8 mouse cellular contexts compared by ENCODE assay signal in the genomic region with DNA sequence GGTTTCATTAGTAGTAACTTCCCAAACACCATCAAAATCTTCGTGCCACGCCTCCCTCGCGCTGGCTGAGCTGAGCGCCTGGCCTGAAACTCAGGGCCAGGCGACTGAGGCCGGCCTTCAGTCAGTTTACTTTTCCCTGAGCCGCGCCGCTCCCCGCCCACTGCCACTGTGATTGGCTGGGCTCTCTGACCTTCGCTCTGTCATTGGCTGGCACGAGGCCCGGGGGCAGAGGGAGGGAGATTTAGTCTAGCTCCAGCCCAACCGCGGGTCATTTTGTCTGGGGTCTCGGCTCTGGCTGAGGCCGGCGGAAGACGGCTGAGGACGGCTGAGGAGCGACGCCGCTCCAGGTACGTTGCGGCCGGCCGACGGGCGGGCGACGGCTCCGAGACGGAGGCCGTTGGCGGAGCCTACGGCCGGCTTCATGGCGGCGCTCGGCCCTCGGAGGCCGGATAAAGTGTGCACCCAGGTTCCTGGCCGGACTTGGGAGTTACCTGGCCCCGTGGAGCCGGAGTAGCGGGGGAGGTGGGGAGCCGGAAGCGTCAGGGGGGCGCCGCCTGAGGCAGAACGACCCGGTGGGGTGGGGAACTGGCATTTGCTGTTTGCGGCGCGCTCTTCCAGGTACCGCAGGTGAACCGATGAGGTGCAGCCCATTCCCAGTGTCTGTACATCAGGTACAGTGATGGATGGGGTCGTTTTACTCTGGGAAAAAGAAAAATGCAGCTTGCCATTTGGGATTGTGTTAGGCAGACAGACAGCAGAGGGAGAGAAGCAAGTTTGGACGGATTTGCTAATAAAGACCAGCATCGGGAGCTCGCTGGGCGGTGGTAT. TPM values are rescaled to one million over a fixed set of nuclear protein-coding genes. Genes with fewer than 3 reads are reported as not detected.
A peak's percentile ranks its signal among the peaks of the same experiment; 100 is the strongest.
DNase-seq lines count a peak whose midpoint lies in the region; ATAC-seq and TF ChIP-seq lines count a peak whose summit lies in the region.

A gene (plus strand): TSS at position 34 of the 828 bp plus-strand sequence.

- DNase-seq in CD4-positive helper T cell, adult 2 months (ENCODE audit: low read depth, low spot score) = peak; percentile 11
- peak; percentile 62 for DNase-seq in c-Kit-positive CD71-positive TER-119-positive erythroid progenitor cells, embryonic 14.5 days (ENCODE audit: low spot score)
- peak; percentile 94 for DNase-seq in kidney, postnatal 0 days (ENCODE audit: low spot score)

- peak within 1 kb of the TSS; percentile 100 for H3K4me2 ChIP-seq in forebrain, embryonic 12.5 days
- peak within 1 kb of the TSS; percentile 100 for H3K4me2 ChIP-seq in heart, embryonic 14.5 days (ENCODE audit: low read length)
- peak within 1 kb of the TSS; percentile 98 for H3K4me2 ChIP-seq in kidney, postnatal 0 days (ENCODE audit: low read length)
- H3K4me2 ChIP-seq in limb, embryonic 15.5 days = peak within 1 kb of the TSS; percentile 98
- H3K4me2 ChIP-seq in midbrain, embryonic 15.5 days = peak within 1 kb of the TSS; percentile 89
- peak within 1 kb of the TSS; percentile 97 for H3K4me2 ChIP-seq in stomach, embryonic 14.5 days (replicated peaks; ENCODE audit: low read depth, low read length)

- H3K9me3 ChIP-seq in forebrain, embryonic 12.5 days = peaks cover 3% of the 10 kb centered on the region; the same call in 1 of the 2 replicates
- peaks cover 5% of the 10 kb centered on the region; the same call in 1 of the 2 replicates for H3K9me3 ChIP-seq in heart, embryonic 14.5 days (ENCODE audit: control insufficient read depth, low read length)
- 0 out of 2 replicates have a peak, but pooled peaks cover 3% of the 10 kb centered on the region for H3K9me3 ChIP-seq in kidney, postnatal 0 days (replicated peaks; ENCODE audit: low read length)
- no peaks in the 10 kb centered on the region for H3K9me3 ChIP-seq in limb, embryonic 15.5 days
- no peaks in the 10 kb centered on the region for H3K9me3 ChIP-seq in midbrain, embryonic 15.5 days
- H3K9me3 ChIP-seq in stomach, embryonic 14.5 days (ENCODE audit: control insufficient read depth, low read depth, low read length) = peaks cover 2% of the 10 kb centered on the region; the same call in 1 of the 2 replicates

- no peak within 1 kb of the TSS for H3K27ac ChIP-seq in forebrain, embryonic 12.5 days
- H3K27ac ChIP-seq in heart, embryonic 14.5 days (replicated peaks in 1 of 2; ENCODE audit: control insufficient read depth in 1 of 2, insufficient read depth in 1 of 2, low read depth in 2 of 2, low read length in 2 of 2) = no peak within 1 kb of the TSS
- H3K27ac ChIP-seq in kidney, postnatal 0 days = no peak within 1 kb of the TSS
- no peak within 1 kb of the TSS for H3K27ac ChIP-seq in limb, embryonic 15.5 days
- no peak within 1 kb of the TSS for H3K27ac ChIP-seq in midbrain, embryonic 15.5 days
- H3K27ac ChIP-seq in stomach, embryonic 14.5 days (ENCODE audit: low read length) = no peak within 1 kb of the TSS

- no peak for TF ChIP-seq CTCF in kidney, postnatal 0 days (IDR thresholded peaks at IDR 0.05; ENCODE audit: low read depth)

- ATAC-seq in forebrain, embryonic 12.5 days (ENCODE audit: low FRiP score) = peak; percentile 100
- ATAC-seq in heart, embryonic 14.5 days (ENCODE audit: insufficient number of reproducible peaks, insufficient read depth, low FRiP score, low read depth) = peak; percentile 97
- ATAC-seq in kidney, postnatal 0 days (replicated peaks; ENCODE audit: low FRiP score, low read depth) = peak; percentile 99
- ATAC-seq in limb, embryonic 15.5 days (ENCODE audit: insufficient number of reproducible peaks, low FRiP score, low TSS enrichment, low read depth) = peak; percentile 88
- ATAC-seq in midbrain, embryonic 15.5 days (replicated peaks) = peak; percentile 99
- ATAC-seq in stomach, embryonic 14.5 days (ENCODE audit: insufficient number of reproducible peaks, insufficient read depth, low FRiP score, low read depth) = peak; percentile 99

- H3K4me1 ChIP-seq in forebrain, embryonic 12.5 days = peaks cover 6% of the 10 kb centered on the region
- 0 out of 4 replicates have a peak, but pooled peaks cover 0 to 3% of the 10 kb centered on the region in 2 experiments for H3K4me1 ChIP-seq in heart, embryonic 14.5 days (ENCODE audit: control insufficient read depth in 2 of 2, insufficient read depth in 2 of 2, low read length in 2 of 2)
- H3K4me1 ChIP-seq in kidney, postnatal 0 days (replicated peaks; ENCODE audit: insufficient read depth, low read length) = 0 out of 2 replicates have a peak, but pooled peaks cover 6% of the 10 kb centered on the region
- peaks cover 13% of the 10 kb centered on the region; the same call in 1 of the 2 replicates for H3K4me1 ChIP-seq in limb, embryonic 15.5 days
- H3K4me1 ChIP-seq in midbrain, embryonic 15.5 days = peaks cover 12% of the 10 kb centered on the region; the same call in 1 of the 2 replicates
- peaks cover 3% of the 10 kb centered on the region; the same call in 1 of the 2 replicates for H3K4me1 ChIP-seq in stomach, embryonic 14.5 days (ENCODE audit: control insufficient read depth, insufficient read depth, low read length)

- H3K36me3 ChIP-seq in forebrain, embryonic 12.5 days (replicated peaks) = no peaks in the 10 kb centered on the region
- H3K36me3 ChIP-seq in heart, embryonic 14.5 days (ENCODE audit: control insufficient read depth, insufficient read depth, low read length) = no peaks in the 10 kb centered on the region
- no peaks in the 10 kb centered on the region for H3K36me3 ChIP-seq in kidney, postnatal 0 days (ENCODE audit: insufficient read depth, low read length)
- no peaks in the 10 kb centered on the region for H3K36me3 ChIP-seq in limb, embryonic 15.5 days
- H3K36me3 ChIP-seq in midbrain, embryonic 15.5 days (replicated peaks) = no peaks in the 10 kb centered on the region
- no peaks in the 10 kb centered on the region for H3K36me3 ChIP-seq in stomach, embryonic 14.5 days (ENCODE audit: control insufficient read depth, insufficient read depth, low read length)

- peak within 1 kb of the TSS; percentile 56 for H3K4me3 ChIP-seq in forebrain, embryonic 12.5 days (replicated peaks)
- peak within 1 kb of the TSS; percentile 52 to 60 for H3K4me3 ChIP-seq in heart, embryonic 14.5 days (ENCODE audit: control insufficient read depth in 1 of 2, insufficient read depth in 1 of 2, low read depth in 1 of 2, low read length in 2 of 2)
- H3K4me3 ChIP-seq in kidney, postnatal 0 days (replicated peaks; ENCODE audit: low read depth, low read length) = peak within 1 kb of the TSS; percentile 46
- peak within 1 kb of the TSS; percentile 56 for H3K4me3 ChIP-seq in limb, embryonic 15.5 days
- peak within 1 kb of the TSS; percentile 49 for H3K4me3 ChIP-seq in midbrain, embryonic 15.5 days
- H3K4me3 ChIP-seq in stomach, embryonic 14.5 days (ENCODE audit: low read depth, low read length) = peak within 1 kb of the TSS; percentile 58

- H3K27me3 ChIP-seq in forebrain, embryonic 12.5 days = peaks cover 8% of the 10 kb centered on the region; the same call in 1 of the 2 replicates
- H3K27me3 ChIP-seq in heart, embryonic 14.5 days (ENCODE audit: control insufficient read depth, insufficient read depth, low read length) = 0 out of 2 replicates have a peak, but pooled peaks cover 7% of the 10 kb centered on the region
- H3K27me3 ChIP-seq in kidney, postnatal 0 days (ENCODE audit: insufficient read depth, low read length) = no peaks in the 10 kb centered on the region
- H3K27me3 ChIP-seq in limb, embryonic 15.5 days = no peaks in the 10 kb centered on the region
- H3K27me3 ChIP-seq in midbrain, embryonic 15.5 days (replicated peaks) = peaks cover 5% of the 10 kb centered on the region
- H3K27me3 ChIP-seq in stomach, embryonic 14.5 days (ENCODE audit: control insufficient read depth, insufficient read depth, low read length) = 0 out of 2 replicates have a peak, but pooled peaks cover 4% of the 10 kb centered on the region

- WGBS in forebrain, embryonic 12.5 days = under 1% methylated on average over 62 of the region's 63 CpGs
- under 1% methylated on average over 63 of the region's 63 CpGs for WGBS in heart, embryonic 14.5 days
- under 1% methylated on average over 63 of the region's 63 CpGs for WGBS in kidney, postnatal 0 days
- WGBS in limb, embryonic 15.5 days = under 1% methylated on average over 62 of the region's 63 CpGs
- 2% methylated on average over 62 of the region's 63 CpGs for WGBS in midbrain, embryonic 15.5 days
- under 1% methylated on average over 63 of the region's 63 CpGs for WGBS in stomach, embryonic 14.5 days

- H3K9ac ChIP-seq in forebrain, embryonic 12.5 days = peak within 1 kb of the TSS; percentile 57
- peak within 1 kb of the TSS; percentile 69 for H3K9ac ChIP-seq in heart, embryonic 14.5 days (ENCODE audit: low read length)
- H3K9ac ChIP-seq in kidney, postnatal 0 days (ENCODE audit: low read depth, low read length) = peak within 1 kb of the TSS; percentile 59; the same call in 1 of the 2 replicates
- peak within 1 kb of the TSS; percentile 55 for H3K9ac ChIP-seq in limb, embryonic 15.5 days
- peak within 1 kb of the TSS; percentile 31 for H3K9ac ChIP-seq in midbrain, embryonic 15.5 days
- peak within 1 kb of the TSS; percentile 30 for H3K9ac ChIP-seq in stomach, embryonic 14.5 days (replicated peaks; ENCODE audit: low read depth, low read length)

RNA-seq across cellular contexts. Expression of the gene that starts here (rescaled TPM):
- polyA plus RNA-seq in forebrain, embryonic 12.5 days (2016; fragmentation: Nextera tagmentation; extraction: Ambion mirVana) = 0.72 and 0.83 TPM in 2 replicates
- 0.34 and 0.38 TPM in 2 replicates for polyA plus RNA-seq in heart, embryonic 14.5 days (2014; fragmentation: Nextera tagmentation; extraction: Ambion mirVana)
- 0.79 and 0.96 TPM in 2 replicates for polyA plus RNA-seq in kidney, postnatal 0 days (2015; fragmentation: Nextera tagmentation; extraction: Ambion mirVana)
- 0.60 and 1.1 TPM in 2 replicates for polyA plus RNA-seq in limb, embryonic 15.5 days (2015; fragmentation: Nextera tagmentation; extraction: Ambion mirVana)
- polyA plus RNA-seq in midbrain, embryonic 15.5 days (2015; fragmentation: Nextera tagmentation; extraction: Ambion mirVana) = 0.08 and 0.24 TPM in 2 replicates
- polyA plus RNA-seq in stomach, embryonic 14.5 days (2014; fragmentation: Nextera tagmentation; extraction: Ambion mirVana) = 1.0 TPM in 2 replicates

Comparison
In these comparisons a context has a peak if more than half of its experiments do, and no peak if none do; other contexts are left out.
1. Peak in ATAC-seq, H3K4me3 ChIP-seq, H3K9ac ChIP-seq and H3K4me2 ChIP-seq in forebrain, embryonic 12.5 days; RNA of the gene not detected or under 1 TPM.
2. Peak in ATAC-seq, H3K4me3 ChIP-seq, H3K9ac ChIP-seq and H3K4me2 ChIP-seq in heart, embryonic 14.5 days; RNA of the gene not detected or under 1 TPM.
3. Peak in DNase-seq, ATAC-seq, H3K4me3 ChIP-seq, H3K9ac ChIP-seq and H3K4me2 ChIP-seq in kidney, postnatal 0 days; RNA of the gene not detected or under 1 TPM.
4. Peak in ATAC-seq, H3K4me3 ChIP-seq, H3K9ac ChIP-seq and H3K4me2 ChIP-seq in midbrain, embryonic 15.5 days; RNA of the gene not detected or under 1 TPM.
5. DNase-seq: peak in every context shown above with its lines; median percentile 94 in kidney, postnatal 0 days; 62 in c-Kit-positive CD71-positive TER-119-positive erythroid progenitor cells, embryonic 14.5 days; 11 in CD4-positive helper T cell, adult 2 months.